Mouse (Mus musculus): Measurements from ENCODE around the gene Pofut1. TPM values are rescaled to one million over a fixed set of nuclear protein-coding genes. Genes with fewer than 3 reads are reported as not detected.
"Not testable (repeated sequence)": the region's sequence is repeated elsewhere in the genome, so short reads cannot be mapped to it uniquely, and the experiment has no call there.

Pofut1 gene
- polyA plus RNA-seq, 1 experiment = 26.4 TPM

GRCm38 (mm10) chr2:153239021-153239859, 2.1 kb upstream of the Pofut1 start:
- TF ChIP-seq POLR2A (IDR thresholded peaks at IDR 0.05; ENCODE audit: borderline replicate concordance, extremely low read depth, insufficient read depth, insufficient read length, poor library complexity, severe bottlenecking) (no peak), CTCF (IDR thresholded peaks at IDR 0.05; ENCODE audit: borderline replicate concordance, extremely low read depth, insufficient read depth, insufficient read length) (no peak)

GRCm38 (mm10) chr2:153239860-153240480, 1.4 kb upstream of the Pofut1 start:
- TF ChIP-seq CTCF (IDR thresholded peaks at IDR 0.05; ENCODE audit: borderline replicate concordance, extremely low read depth, insufficient read depth, insufficient read length) (no peak), POLR2A (IDR thresholded peaks at IDR 0.05; ENCODE audit: borderline replicate concordance, extremely low read depth, insufficient read depth, insufficient read length, poor library complexity, severe bottlenecking) (no peak)
- DNase-seq (ENCODE audit: low read depth) = peak; percentile 55

More at GRCm38 (mm10) chr2:153239021-153239859, 2.1 kb upstream of the Pofut1 start:
- DNase-seq (ENCODE audit: low read depth) = no peak

- DNase-seq (ENCODE audit: low read depth) = peak; percentile 30
- TF ChIP-seq POLR2A (IDR thresholded peaks at IDR 0.05; ENCODE audit: borderline replicate concordance, extremely low read depth, insufficient read depth, insufficient read length, poor library complexity, severe bottlenecking) (no peak), CTCF (IDR thresholded peaks at IDR 0.05; ENCODE audit: borderline replicate concordance, extremely low read depth, insufficient read depth, insufficient read length) (no peak)
Observed at GRCm38 (mm10) chr2:153240701-153241235, 565 bp upstream of the Pofut1 start.

- TF ChIP-seq POLR2A (IDR thresholded peaks at IDR 0.05; ENCODE audit: borderline replicate concordance, extremely low read depth, insufficient read depth, insufficient read length, poor library complexity, severe bottlenecking) = no peak
- no peak for TF ChIP-seq CTCF (IDR thresholded peaks at IDR 0.05; ENCODE audit: borderline replicate concordance, extremely low read depth, insufficient read depth, insufficient read length)
- DNase-seq (ENCODE audit: low read depth) = no peak
Observed at GRCm38 (mm10) chr2:153242156-153242555, 823 bp downstream of the Pofut1 start.

- TF ChIP-seq CTCF (IDR thresholded peaks at IDR 0.05; ENCODE audit: borderline replicate concordance, extremely low read depth, insufficient read depth, insufficient read length) = no peak
- no peak for TF ChIP-seq POLR2A (IDR thresholded peaks at IDR 0.05; ENCODE audit: borderline replicate concordance, extremely low read depth, insufficient read depth, insufficient read length, poor library complexity, severe bottlenecking)
- DNase-seq (ENCODE audit: low read depth) = no peak
Observed at GRCm38 (mm10) chr2:153249751-153250150, 8.4 kb downstream of the Pofut1 start.

- DNase-seq (ENCODE audit: low read depth) = no peak
- TF ChIP-seq CTCF (IDR thresholded peaks at IDR 0.05; ENCODE audit: borderline replicate concordance, extremely low read depth, insufficient read depth, insufficient read length) (no peak), POLR2A (IDR thresholded peaks at IDR 0.05; ENCODE audit: borderline replicate concordance, extremely low read depth, insufficient read depth, insufficient read length, poor library complexity, severe bottlenecking) (no peak)
Observed at GRCm38 (mm10) chr2:153256604-153257003, 15.3 kb downstream of the Pofut1 start.

- no peak for TF ChIP-seq POLR2A (IDR thresholded peaks at IDR 0.05; ENCODE audit: borderline replicate concordance, extremely low read depth, insufficient read depth, insufficient read length, poor library complexity, severe bottlenecking)
- no peak for TF ChIP-seq CTCF (IDR thresholded peaks at IDR 0.05; ENCODE audit: borderline replicate concordance, extremely low read depth, insufficient read depth, insufficient read length)
Observed at GRCm38 (mm10) chr2:153259030-153259863, 17.9 kb downstream of the Pofut1 start.

GRCm38 (mm10) chr2:153259864-153260674, 18.7 kb downstream of the Pofut1 start:
- TF ChIP-seq POLR2A (IDR thresholded peaks at IDR 0.05; ENCODE audit: borderline replicate concordance, extremely low read depth, insufficient read depth, insufficient read length, poor library complexity, severe bottlenecking) (no peak), CTCF (IDR thresholded peaks at IDR 0.05; ENCODE audit: borderline replicate concordance, extremely low read depth, insufficient read depth, insufficient read length) (no peak)
- DNase-seq (ENCODE audit: low read depth) = no peak

More at GRCm38 (mm10) chr2:153259030-153259863, 17.9 kb downstream of the Pofut1 start:
- no peak for DNase-seq (ENCODE audit: low read depth)

- no peak for TF ChIP-seq CTCF (IDR thresholded peaks at IDR 0.05; ENCODE audit: borderline replicate concordance, extremely low read depth, insufficient read depth, insufficient read length)
- TF ChIP-seq POLR2A (IDR thresholded peaks at IDR 0.05; ENCODE audit: borderline replicate concordance, extremely low read depth, insufficient read depth, insufficient read length, poor library complexity, severe bottlenecking) = no peak
- no peak for DNase-seq (ENCODE audit: low read depth)
Observed at GRCm38 (mm10) chr2:153263053-153263452, 21.7 kb downstream of the Pofut1 start.

- TF ChIP-seq CTCF (IDR thresholded peaks at IDR 0.05; ENCODE audit: borderline replicate concordance, extremely low read depth, insufficient read depth, insufficient read length) (no peak), POLR2A (IDR thresholded peaks at IDR 0.05; ENCODE audit: borderline replicate concordance, extremely low read depth, insufficient read depth, insufficient read length, poor library complexity, severe bottlenecking) (no peak)
- no peak for DNase-seq (ENCODE audit: low read depth)
Observed at GRCm38 (mm10) chr2:153267331-153267730, 26.0 kb downstream of the Pofut1 start.

- DNase-seq (ENCODE audit: low read depth) = not testable (repeated sequence)
Observed at GRCm38 (mm10) chr2:153270231-153270915, 29.0 kb downstream of the Pofut1 start.

- DNase-seq (ENCODE audit: low read depth) = not testable (repeated sequence)
Observed at GRCm38 (mm10) chr2:153274200-153274918, 33.0 kb downstream of the Pofut1 start.

Data from brain, embryonic 14.5 days (tissue).